ENCODE assay signal across 18 mouse cellular contexts in the genomic region with DNA sequence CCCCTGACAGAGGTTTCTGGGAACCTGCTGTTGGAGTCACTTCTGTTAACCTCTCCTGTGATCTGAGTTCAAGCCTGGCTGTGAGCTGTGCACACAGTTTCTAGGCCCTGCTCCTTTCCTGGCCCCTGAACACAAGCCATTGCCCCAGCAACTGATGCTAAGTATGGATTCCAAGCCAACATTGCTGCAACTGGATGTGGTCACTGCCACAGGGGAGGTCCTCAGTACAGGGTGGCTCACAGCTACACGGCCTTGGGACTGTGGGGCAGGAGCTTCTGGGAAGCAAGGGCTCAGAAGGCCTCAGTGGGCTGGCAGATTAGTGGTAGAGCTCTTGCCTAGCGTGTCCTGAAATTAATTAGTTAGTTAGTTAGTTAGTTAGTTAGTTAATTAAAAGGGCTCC. TPM values are rescaled to one million over a fixed set of nuclear protein-coding genes. Genes with fewer than 3 reads are reported as not detected.
A peak's percentile ranks its signal among the peaks of the same experiment; 100 is the strongest.
DNase-seq lines count a peak whose midpoint lies in the region; ATAC-seq and TF ChIP-seq lines count a peak whose summit lies in the region.
"Had no signal": no experiment of that assay in that cellular context is flagged by ENCODE, and none has a peak within 500 bp of the region (broad histone marks: within the 10 kb centered on the region; RNA-seq: fewer than 3 reads in every experiment).

No protein-coding gene starts in this region.

- H3K27me3 ChIP-seq in heart, embryonic 10.5 days (ENCODE audit: insufficient read depth, poor library complexity, severe bottlenecking), result no peaks in the 10 kb centered on the region
- H3K27me3 ChIP-seq in heart, embryonic 12.5 days (replicated peaks), result no peaks in the 10 kb centered on the region
- no peaks in the 10 kb centered on the region for H3K27me3 ChIP-seq in midbrain, embryonic 10.5 days (ENCODE audit: low read depth, poor library complexity, severe bottlenecking)
- H3K27me3 ChIP-seq in midbrain, postnatal 0 days (ENCODE audit: insufficient read depth, low read length), result no peaks in the 10 kb centered on the region
- H3K27me3 ChIP-seq: embryonic facial prominence, embryonic 15.5 days; hindbrain, embryonic 15.5 days had no signal

- no peak overlapping the region for H3K9ac ChIP-seq in heart, embryonic 12.5 days
- H3K9ac ChIP-seq in midbrain, postnatal 0 days (replicated peaks; ENCODE audit: low read length, poor library complexity, severe bottlenecking), result no peak overlapping the region
- H3K9ac ChIP-seq: embryonic facial prominence, embryonic 15.5 days; hindbrain, embryonic 15.5 days had no signal

- H3K36me3 ChIP-seq in heart, embryonic 10.5 days, result peaks cover 14% of the 10 kb centered on the region
- H3K36me3 ChIP-seq in heart, embryonic 12.5 days, result no peaks in the 10 kb centered on the region
- peaks cover 42% of the 10 kb centered on the region for H3K36me3 ChIP-seq in midbrain, embryonic 10.5 days
- peaks cover 11% of the 10 kb centered on the region; the same call in 1 of the 2 replicates for H3K36me3 ChIP-seq in midbrain, postnatal 0 days (ENCODE audit: insufficient read depth, low read length)
- H3K36me3 ChIP-seq: embryonic facial prominence, embryonic 15.5 days; hindbrain, embryonic 15.5 days had no signal

- DNase-seq in adrenal gland, postnatal 14 days, result peak; percentile 59
- no peak for DNase-seq in adrenal gland, postnatal 4 days (ENCODE audit: low spot score in 2 of 2)
- no peak for DNase-seq in heart, embryonic 10.5 days (ENCODE audit: low spot score)
- DNase-seq in midbrain, embryonic 10.5 days (ENCODE audit: low spot score), result no peak
- no peak for DNase-seq in midbrain, postnatal 0 days (ENCODE audit: low spot score)
- no peak for DNase-seq in frontal cortex, postnatal 14 days (ENCODE audit: low spot score in 2 of 2)
- DNase-seq: cerebellum, postnatal 14 days; embryo, embryonic 11 days; gastrocnemius, postnatal 36 days; heart, adult 18-20 months; heart, postnatal 36 days had no signal

- peaks cover 92% of the 10 kb centered on the region for H3K4me1 ChIP-seq in heart, embryonic 10.5 days
- peaks cover 71% of the 10 kb centered on the region for H3K4me1 ChIP-seq in heart, embryonic 12.5 days (replicated peaks)
- H3K4me1 ChIP-seq in midbrain, embryonic 10.5 days, result peaks cover 12% of the 10 kb centered on the region
- no peaks in the 10 kb centered on the region for H3K4me1 ChIP-seq in midbrain, postnatal 0 days (ENCODE audit: insufficient read depth, low read length)

- no peak overlapping the region for H3K4me2 ChIP-seq in heart, embryonic 12.5 days
- no peak overlapping the region for H3K4me2 ChIP-seq in midbrain, postnatal 0 days (ENCODE audit: low read depth, low read length, poor library complexity, severe bottlenecking)
- H3K4me2 ChIP-seq: embryonic facial prominence, embryonic 15.5 days; heart, embryonic 11.5 days; hindbrain, embryonic 15.5 days had no signal

- 81% methylated on average over 2 of the region's 2 CpGs for WGBS in heart, embryonic 10.5 days
- WGBS in heart, embryonic 12.5 days, result 81% methylated on average over 2 of the region's 2 CpGs
- WGBS in midbrain, embryonic 10.5 days, result 84% methylated on average over 2 of the region's 2 CpGs
- 92% methylated on average over 2 of the region's 2 CpGs for WGBS in midbrain, postnatal 0 days

- no peak for TF ChIP-seq CTCF in midbrain, postnatal 0 days (IDR thresholded peaks at IDR 0.05)

- peak overlapping the region; percentile 52; the same call in 1 of the 2 replicates for H3K27ac ChIP-seq in heart, embryonic 10.5 days
- no peak overlapping the region for H3K27ac ChIP-seq in heart, embryonic 12.5 days (ENCODE audit: poor library complexity, severe bottlenecking)
- 0 out of 2 replicates have a peak overlapping the region, but pooled peaks have one; percentile 23 for H3K27ac ChIP-seq in midbrain, embryonic 10.5 days (replicated peaks)
- H3K27ac ChIP-seq in midbrain, postnatal 0 days (ENCODE audit: low read depth, low read length), result no peak overlapping the region
- H3K27ac ChIP-seq: embryonic facial prominence, embryonic 15.5 days; forebrain, embryonic 10.5 days had no signal

- no peak for ATAC-seq in heart, embryonic 12.5 days (ENCODE audit: insufficient number of reproducible peaks, low FRiP score)
- ATAC-seq in midbrain, postnatal 0 days (ENCODE audit: low FRiP score), result no peak
- ATAC-seq: forebrain, embryonic 14.5 days had no signal

- no peak overlapping the region for H3K4me3 ChIP-seq in heart, embryonic 10.5 days
- no peak overlapping the region for H3K4me3 ChIP-seq in heart, embryonic 12.5 days
- H3K4me3 ChIP-seq in midbrain, embryonic 10.5 days, result no peak overlapping the region
- H3K4me3 ChIP-seq in midbrain, postnatal 0 days (ENCODE audit: low read depth, low read length), result no peak overlapping the region
- H3K4me3 ChIP-seq: embryonic facial prominence, embryonic 15.5 days; erythroblast, embryonic 14.5 days; forebrain, embryonic 10.5 days; hindbrain, embryonic 15.5 days had no signal

- no peaks in the 10 kb centered on the region for H3K9me3 ChIP-seq in heart, embryonic 10.5 days
- no peaks in the 10 kb centered on the region for H3K9me3 ChIP-seq in heart, embryonic 12.5 days (replicated peaks)
- no peaks in the 10 kb centered on the region for H3K9me3 ChIP-seq in midbrain, embryonic 10.5 days (replicated peaks)
- H3K9me3 ChIP-seq in midbrain, postnatal 0 days (ENCODE audit: low read length), result no peaks in the 10 kb centered on the region
- H3K9me3 ChIP-seq: embryonic facial prominence, embryonic 15.5 days; forebrain, embryonic 10.5 days; hindbrain, embryonic 15.5 days had no signal

RNA-seq across cellular contexts. Expression of a gene that starts 20.7 kb away (rescaled TPM):
- 25.2 and 25.8 TPM in 2 replicates for total RNA-seq in adrenal gland, postnatal 14 days (2021)
- total RNA-seq in adrenal gland, postnatal 4 days (2021), result 10 to 100 TPM; 51.6 to 53.3 TPM
- polyA plus RNA-seq in heart, embryonic 10.5 days (2016; fragmentation: Nextera tagmentation; extraction: Ambion mirVana), result 5.3 and 6.4 TPM in 2 replicates
- polyA plus RNA-seq in heart, embryonic 12.5 days (2016; fragmentation: Nextera tagmentation; extraction: Ambion mirVana), result 12.9 and 14.3 TPM in 2 replicates
- 4.9 and 5.0 TPM in 2 replicates for polyA plus RNA-seq in midbrain, embryonic 10.5 days (2016; fragmentation: Nextera tagmentation; extraction: Ambion mirVana)
- 90.5 and 101 TPM in 2 replicates for total RNA-seq in midbrain, postnatal 0 days (2014; rRNA removed)
- polyA plus RNA-seq in midbrain, postnatal 0 days (2015; fragmentation: Nextera tagmentation; extraction: Ambion mirVana), result 35.2 and 37.7 TPM in 2 replicates

Comparison
In these comparisons a context has a peak if more than half of its experiments do, and no peak if none do; other contexts are left out.
1. H3K27ac ChIP-seq: peak in heart, embryonic 10.5 days (single experiment) and midbrain, embryonic 10.5 days (single experiment); none in heart, embryonic 12.5 days (single experiment) and midbrain, postnatal 0 days (single experiment).